Mouse (Mus musculus) thymus, adult 18-20 months (tissue): ENCODE measurements around the gene Ifnlr1.

Source experiments
- DNase-seq, 2 experiments: peaks; one replicate each; pipeline ENCODE4 v3.0.0; 2022; ENCODE audit warnings: mixed read lengths in 2 of 2

Ifnlr1 gene

GRCm38 (mm10) chr4:135744726-135745448 is 58.8 kb downstream of the Ifnlr1 start:
- no peak for DNase-seq

GRCm38 (mm10) chr4:135745613-135746012 is 59.5 kb downstream of the Ifnlr1 start:
- DNase-seq, result no peak

GRCm38 (mm10) chr4:135750896-135751295 is 64.8 kb downstream of the Ifnlr1 start:
- DNase-seq, result no peak

GRCm38 (mm10) chr4:135752106-135752778 is 66.2 kb downstream of the Ifnlr1 start:
- no peak for DNase-seq

- no peak for DNase-seq
Observed at GRCm38 (mm10) chr4:135752779-135753164, 66.7 kb downstream of the Ifnlr1 start.
